Mouse (Mus musculus) T-cell, adult 2 months (primary cell): ENCODE data around the gene Igfn1.

ENCODE experiments used
- DNase-seq: peaks from one replicate; pipeline ENCODE4 v3.0.0; 2022; ENCODE audit warnings: low spot score

Gene Igfn1

GRCm38 (mm10) chr1:136006292-136006748 lies at the start of gene Igfn1:
Gene Igfn1, minus strand, starts transcription at chr1:136006342.
- DNase-seq, result no peak

- DNase-seq, result no peak
Measured at GRCm38 (mm10) chr1:136055771-136056170, 49.6 kb upstream of the Igfn1 start.

GRCm38 (mm10) chr1:136052547-136052946 lies 46.4 kb upstream of the Igfn1 start, which contains the start of gene Cacna1s:
Gene Cacna1s, plus strand, starts transcription at chr1:136052750.
- no peak for DNase-seq

DNA sequence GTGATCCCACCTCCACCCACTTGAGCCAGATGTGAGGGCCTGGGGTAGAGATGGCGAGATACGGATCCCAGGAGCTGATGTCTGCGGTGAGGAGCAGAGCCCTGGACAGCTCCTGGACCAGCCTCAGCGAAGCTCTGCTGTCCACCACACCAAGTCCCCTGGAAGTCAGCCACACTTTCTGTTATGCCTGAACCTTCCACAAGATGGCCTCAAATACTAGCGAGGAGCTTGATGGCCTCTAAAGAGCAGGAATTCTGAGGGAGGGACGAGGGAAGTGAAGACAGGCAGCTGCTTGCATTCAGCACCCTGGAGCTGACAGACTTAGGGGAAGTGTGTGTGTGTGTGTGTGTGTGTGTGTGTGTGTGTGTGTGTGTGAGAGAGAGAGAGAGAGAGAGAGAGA lies 45.3 kb upstream of the Igfn1 start:
- peak; percentile 5 for DNase-seq

DNA sequence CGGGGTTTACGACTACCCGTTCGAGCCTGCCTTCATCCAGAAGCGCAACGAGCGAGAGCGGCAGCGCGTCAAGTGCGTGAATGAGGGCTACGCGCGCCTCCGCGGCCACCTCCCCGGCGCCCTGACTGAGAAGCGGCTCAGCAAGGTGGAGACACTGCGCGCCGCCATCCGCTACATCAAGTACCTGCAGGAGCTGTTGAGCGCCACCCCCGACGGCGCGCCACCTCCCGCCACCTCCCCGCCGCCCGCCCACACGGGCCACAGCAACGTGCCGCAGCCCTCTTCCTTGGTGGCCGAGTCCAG lies 44.8 kb upstream of the Igfn1 start:
- DNase-seq, result peak; percentile 43

GRCm38 (mm10) chr1:136050312-136051012 lies 44.3 kb upstream of the Igfn1 start, which contains the start of gene Ascl5:
Gene Ascl5, plus strand, starts transcription at chr1:136050804.
- DNase-seq, result no peak

GRCm38 (mm10) chr1:136047894-136048293 lies 41.8 kb upstream of the Igfn1 start:
- no peak for DNase-seq

GRCm38 (mm10) chr1:136047432-136047831 lies 41.3 kb upstream of the Igfn1 start:
- DNase-seq, result peak; percentile 6

DNA sequence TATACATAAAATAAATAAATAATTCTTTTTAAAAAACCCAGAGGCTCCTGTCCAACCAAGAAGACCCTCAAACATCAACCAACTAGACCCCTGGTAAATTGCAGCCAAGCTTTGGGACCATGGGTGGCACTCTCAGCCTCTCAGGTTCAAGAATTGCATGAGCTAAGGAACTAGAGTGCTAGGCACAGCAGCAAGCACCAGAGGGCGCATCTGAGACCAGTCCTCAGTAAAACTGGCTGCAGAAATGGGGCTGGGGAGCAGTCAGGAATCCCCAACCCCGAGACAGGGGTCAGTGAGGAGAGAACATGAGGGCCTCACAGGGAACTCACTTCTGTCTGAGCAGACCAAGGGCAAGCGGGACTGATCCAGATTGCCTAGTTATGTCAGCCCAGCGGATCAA lies 39.6 kb upstream of the Igfn1 start:
- DNase-seq, result peak; percentile 29

GRCm38 (mm10) chr1:136040874-136041273 lies 34.7 kb upstream of the Igfn1 start:
- no peak for DNase-seq

GRCm38 (mm10) chr1:136040452-136040851 lies 34.3 kb upstream of the Igfn1 start:
- no peak for DNase-seq

- DNase-seq, result no peak
Measured at GRCm38 (mm10) chr1:136038746-136039538, 32.8 kb upstream of the Igfn1 start.

DNA sequence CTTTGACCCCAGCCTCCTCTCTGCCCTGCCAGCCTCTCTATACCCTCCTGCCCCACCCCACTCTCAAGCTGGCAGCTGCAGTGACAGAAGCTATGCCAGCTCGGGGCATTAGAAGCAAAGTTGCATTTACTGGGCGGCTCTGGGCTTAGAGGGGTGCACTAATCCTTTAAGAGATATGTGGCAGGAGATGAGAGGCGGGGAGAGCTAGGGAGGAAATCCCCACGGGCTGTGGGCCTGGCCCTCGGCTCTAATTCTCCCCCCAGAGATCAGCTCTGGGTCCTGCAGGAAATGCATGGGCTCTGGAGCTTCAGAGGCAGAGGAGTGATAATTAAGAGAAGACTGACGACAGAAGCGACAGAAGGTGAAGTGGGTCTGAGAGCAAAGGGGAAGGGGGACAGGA lies 26.8 kb upstream of the Igfn1 start:
- DNase-seq, result no peak

GRCm38 (mm10) chr1:136031697-136032096 lies 25.6 kb upstream of the Igfn1 start:
- no peak for DNase-seq

DNA sequence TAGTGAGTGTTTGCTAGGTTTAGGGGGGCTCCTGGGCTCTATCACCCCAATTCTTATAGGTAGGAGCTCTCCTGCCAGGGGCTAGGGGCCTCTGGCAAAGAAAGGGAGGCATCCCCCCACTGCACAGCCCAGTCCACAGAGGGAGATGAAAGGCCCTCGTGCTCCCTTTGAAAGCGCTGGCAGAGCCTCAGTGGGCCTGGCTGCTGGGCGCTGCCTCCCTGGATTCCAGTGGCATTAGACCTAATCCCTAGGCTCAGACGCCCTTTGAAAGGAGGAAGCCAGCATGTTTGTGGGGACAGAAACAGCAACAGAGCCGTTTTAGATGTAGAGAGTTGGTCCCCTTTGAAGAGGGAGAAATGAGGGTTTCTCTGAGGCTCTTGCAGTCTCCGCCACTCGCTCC lies 24.1 kb upstream of the Igfn1 start:
- DNase-seq, result no peak

DNA sequence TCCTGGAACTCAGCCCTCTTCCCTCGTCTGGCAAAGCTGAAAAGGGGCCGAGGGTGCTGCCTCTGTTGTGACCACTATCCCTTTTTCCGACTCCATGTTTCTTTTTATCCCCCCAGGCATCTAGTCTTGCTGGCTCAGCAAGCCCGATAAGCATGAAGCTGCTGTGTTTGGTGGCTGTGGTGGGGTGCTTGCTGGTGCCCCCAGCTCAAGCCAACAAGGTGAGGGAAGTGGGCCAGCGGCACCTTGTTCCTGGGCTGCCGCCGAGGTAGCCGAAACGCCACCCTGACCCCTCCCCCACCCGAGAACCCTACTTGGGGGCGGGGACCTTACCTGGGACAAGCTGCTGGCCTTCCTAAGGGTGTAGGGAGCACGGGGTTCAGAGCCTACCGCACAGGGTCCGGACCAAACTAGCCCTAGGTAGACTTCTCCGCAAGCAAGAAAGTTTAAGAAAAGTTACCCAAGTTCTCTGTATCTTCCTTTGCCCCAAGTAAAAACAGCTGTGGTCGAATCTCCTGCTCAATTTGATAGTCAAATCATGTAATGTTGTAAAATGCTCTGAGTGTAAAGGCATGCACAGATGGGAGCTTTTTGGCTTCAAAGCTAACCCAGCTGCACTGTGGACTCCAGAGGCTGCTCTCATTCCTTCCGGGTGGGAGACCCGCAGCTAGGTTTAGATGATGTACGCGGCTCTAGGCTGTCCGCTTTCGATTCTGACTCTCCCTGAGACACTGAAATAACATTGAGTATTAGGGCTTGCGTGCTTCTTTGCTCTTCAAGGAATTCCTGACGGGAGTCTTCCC lies 12.4 kb upstream of the Igfn1 start:
- DNase-seq, result peak; percentile 17

DNA sequence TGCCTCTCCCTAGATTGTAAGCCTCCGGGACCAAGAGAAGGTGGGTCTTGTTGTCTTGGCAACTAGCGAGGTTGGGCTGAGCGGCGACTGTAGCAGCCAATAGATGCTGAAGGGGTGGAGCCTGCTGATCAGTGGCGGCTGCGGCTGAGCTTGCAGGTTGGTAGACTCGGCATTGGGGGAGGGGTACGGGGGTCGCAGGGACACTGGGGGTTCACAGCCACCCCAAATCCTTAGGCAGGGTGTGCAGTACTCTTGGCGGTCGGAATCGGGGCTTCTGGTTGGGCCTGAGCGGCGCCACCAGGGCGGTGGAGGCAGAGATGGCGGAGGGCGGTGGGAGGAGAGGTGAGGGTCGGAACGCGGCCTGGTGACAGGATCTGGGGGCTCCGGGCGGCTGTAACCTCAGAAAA lies 11.8 kb upstream of the Igfn1 start:
- DNase-seq, result peak; percentile 79

GRCm38 (mm10) chr1:136017307-136017706 lies 11.2 kb upstream of the Igfn1 start:
- DNase-seq, result no peak

GRCm38 (mm10) chr1:136014796-136015502 lies 8.8 kb upstream of the Igfn1 start:
- no peak for DNase-seq

DNA sequence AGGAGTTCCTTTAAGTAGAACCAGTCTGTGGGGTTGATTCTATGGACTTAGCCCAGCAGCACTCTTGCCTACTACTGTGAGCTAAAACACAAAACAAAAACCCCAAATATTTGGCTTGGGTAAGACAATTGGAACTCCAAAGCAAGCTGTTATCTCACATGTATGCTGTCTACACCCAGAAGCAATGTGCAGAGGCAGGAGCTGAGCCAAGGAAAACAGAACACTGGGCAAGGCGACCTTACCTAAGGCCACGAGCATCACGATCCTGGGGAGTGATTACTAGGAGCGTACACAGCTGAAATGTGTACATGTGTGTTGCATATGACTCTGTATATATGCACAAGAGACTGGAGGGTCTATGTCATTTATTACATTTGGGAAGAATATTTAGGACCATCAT lies 7.4 kb upstream of the Igfn1 start:
- DNase-seq, result no peak

GRCm38 (mm10) chr1:136010247-136010646 lies 4.1 kb upstream of the Igfn1 start:
- DNase-seq, result no peak

GRCm38 (mm10) chr1:136008159-136008533 lies 2.0 kb upstream of the Igfn1 start:
- DNase-seq, result no peak
